ENCODE assay signal across 9 mouse cellular contexts in the genomic region with DNA sequence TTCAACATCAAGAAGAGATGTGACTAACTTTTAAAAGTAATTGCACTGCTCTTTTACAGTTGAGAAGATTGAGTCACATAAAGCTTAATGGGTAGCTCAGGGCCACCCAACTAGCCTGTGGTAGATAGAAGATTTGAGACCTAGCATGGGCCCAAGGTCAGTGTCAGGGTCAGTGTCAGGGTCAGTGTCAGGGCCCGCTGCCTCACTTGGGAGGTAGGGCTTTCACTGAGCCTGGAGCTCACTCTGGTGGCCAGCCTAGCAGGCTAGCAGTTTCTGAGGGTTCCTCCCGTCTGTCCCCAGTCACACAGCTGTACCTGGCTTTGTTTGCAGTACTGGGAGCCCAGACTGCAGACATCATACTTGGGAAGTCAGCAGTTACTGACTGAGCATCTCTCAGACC. TPM values are rescaled to one million over a fixed set of nuclear protein-coding genes. Genes with fewer than 3 reads are reported as not detected.
DNase-seq lines count a peak whose midpoint lies in the region; ATAC-seq lines count a peak whose summit lies in the region.
"Had no signal": no experiment of that assay in that cellular context is flagged by ENCODE, and none has a peak within 500 bp of the region (broad histone marks: within the 10 kb centered on the region; RNA-seq: fewer than 3 reads in every experiment).

No protein-coding gene starts in this region.

- H3K27ac ChIP-seq in heart, embryonic 13.5 days (replicated peaks), result peak overlapping the region; percentile 84
- H3K27ac ChIP-seq in neural tube, embryonic 14.5 days (ENCODE audit: low read depth, low read length), result 0 out of 2 replicates have a peak overlapping the region, but pooled peaks have one; percentile 16
- no peak overlapping the region for H3K27ac ChIP-seq in neural tube, embryonic 15.5 days (replicated peaks)
- peak overlapping the region; percentile 94 for H3K27ac ChIP-seq in heart, embryonic 16.5 days (ENCODE audit: low read length)
- no peak overlapping the region for H3K27ac ChIP-seq in stomach, embryonic 15.5 days

- H3K9ac ChIP-seq in heart, embryonic 13.5 days, result no peak overlapping the region
- H3K9ac ChIP-seq in neural tube, embryonic 14.5 days (replicated peaks; ENCODE audit: low read depth, low read length), result no peak overlapping the region
- no peak overlapping the region for H3K9ac ChIP-seq in neural tube, embryonic 15.5 days (replicated peaks)
- peak overlapping the region; percentile 56 for H3K9ac ChIP-seq in heart, embryonic 16.5 days (ENCODE audit: low read length)
- no peak overlapping the region for H3K9ac ChIP-seq in stomach, embryonic 15.5 days

- no peak for ATAC-seq in heart, embryonic 13.5 days (ENCODE audit: extremely low read depth, insufficient number of reproducible peaks, low FRiP score, low TSS enrichment)
- ATAC-seq in neural tube, embryonic 14.5 days (ENCODE audit: low read depth), result no peak
- no peak for ATAC-seq in neural tube, embryonic 15.5 days (ENCODE audit: low FRiP score)
- ATAC-seq in heart, embryonic 16.5 days (replicated peaks; ENCODE audit: extremely low read depth, insufficient read depth, low FRiP score), result peak; percentile 70
- ATAC-seq in stomach, embryonic 15.5 days (ENCODE audit: insufficient read depth, low FRiP score, low read depth), result 0 out of 2 replicates have a peak, but pooled peaks have one; percentile 15
- no peak for ATAC-seq in megakaryocyte progenitor cell, adult 5-6 weeks (replicated peaks; ENCODE audit: poor library complexity)

- H3K4me3 ChIP-seq in heart, embryonic 13.5 days, result no peak overlapping the region
- H3K4me3 ChIP-seq in neural tube, embryonic 14.5 days (ENCODE audit: low read depth, low read length), result no peak overlapping the region
- no peak overlapping the region for H3K4me3 ChIP-seq in neural tube, embryonic 15.5 days (replicated peaks)
- no peak overlapping the region for H3K4me3 ChIP-seq in heart, embryonic 16.5 days (ENCODE audit: low read length)
- no peak overlapping the region for H3K4me3 ChIP-seq in stomach, embryonic 15.5 days (replicated peaks)

- 43% methylated on average over 2 of the region's 2 CpGs for WGBS in heart, embryonic 13.5 days
- WGBS in neural tube, embryonic 14.5 days, result 28% methylated on average over 2 of the region's 2 CpGs
- 47% methylated on average over 2 of the region's 2 CpGs for WGBS in neural tube, embryonic 15.5 days
- 43% methylated on average over 2 of the region's 2 CpGs for WGBS in heart, embryonic 16.5 days
- WGBS in stomach, embryonic 15.5 days, result 37% methylated on average over 2 of the region's 2 CpGs

- no peaks in the 10 kb centered on the region for H3K9me3 ChIP-seq in heart, embryonic 13.5 days
- no peaks in the 10 kb centered on the region for H3K9me3 ChIP-seq in neural tube, embryonic 14.5 days (ENCODE audit: control insufficient read depth, low read length)
- no peaks in the 10 kb centered on the region for H3K9me3 ChIP-seq in neural tube, embryonic 15.5 days (replicated peaks)
- no peaks in the 10 kb centered on the region for H3K9me3 ChIP-seq in heart, embryonic 16.5 days (replicated peaks; ENCODE audit: control insufficient read depth, low read length)
- H3K9me3 ChIP-seq in stomach, embryonic 15.5 days, result no peaks in the 10 kb centered on the region

- H3K4me2 ChIP-seq in heart, embryonic 13.5 days, result no peak overlapping the region
- no peak overlapping the region for H3K4me2 ChIP-seq in neural tube, embryonic 14.5 days (ENCODE audit: low read depth, low read length)
- H3K4me2 ChIP-seq in neural tube, embryonic 15.5 days, result no peak overlapping the region
- no peak overlapping the region for H3K4me2 ChIP-seq in heart, embryonic 16.5 days (ENCODE audit: low read depth, low read length)
- no peak overlapping the region for H3K4me2 ChIP-seq in stomach, embryonic 15.5 days

- H3K36me3 ChIP-seq in heart, embryonic 13.5 days, result no peaks in the 10 kb centered on the region
- no peaks in the 10 kb centered on the region for H3K36me3 ChIP-seq in neural tube, embryonic 14.5 days (ENCODE audit: control insufficient read depth, insufficient read depth, low read length)
- H3K36me3 ChIP-seq in neural tube, embryonic 15.5 days, result no peaks in the 10 kb centered on the region
- no peaks in the 10 kb centered on the region for H3K36me3 ChIP-seq in heart, embryonic 16.5 days (ENCODE audit: control insufficient read depth, insufficient read depth)
- no peaks in the 10 kb centered on the region for H3K36me3 ChIP-seq in stomach, embryonic 15.5 days

- H3K4me1 ChIP-seq in heart, embryonic 13.5 days, result peaks cover 66% of the 10 kb centered on the region
- 0 out of 2 replicates have a peak, but pooled peaks cover 4% of the 10 kb centered on the region for H3K4me1 ChIP-seq in neural tube, embryonic 14.5 days (ENCODE audit: control insufficient read depth, insufficient read depth, low read length)
- peaks cover 4% of the 10 kb centered on the region; the same call in 1 of the 2 replicates for H3K4me1 ChIP-seq in neural tube, embryonic 15.5 days
- peaks cover 32% of the 10 kb centered on the region for H3K4me1 ChIP-seq in heart, embryonic 16.5 days (ENCODE audit: control insufficient read depth, insufficient read depth, low read length)
- peaks cover 6% of the 10 kb centered on the region; the same call in 1 of the 2 replicates for H3K4me1 ChIP-seq in stomach, embryonic 15.5 days

- no peak for DNase-seq in heart, adult 18-20 months
- no peak for DNase-seq in gastrocnemius, adult 8-10 months (ENCODE audit: low spot score in 2 of 2)
- DNase-seq: cerebellum, postnatal 25 days had no signal

- no peaks in the 10 kb centered on the region for H3K27me3 ChIP-seq in heart, embryonic 13.5 days (replicated peaks)
- no peaks in the 10 kb centered on the region for H3K27me3 ChIP-seq in neural tube, embryonic 14.5 days (ENCODE audit: control insufficient read depth, insufficient read depth, low read length)
- no peaks in the 10 kb centered on the region for H3K27me3 ChIP-seq in neural tube, embryonic 15.5 days (replicated peaks)
- no peaks in the 10 kb centered on the region for H3K27me3 ChIP-seq in heart, embryonic 16.5 days (ENCODE audit: control insufficient read depth, insufficient read depth, low read length)
- H3K27me3 ChIP-seq in stomach, embryonic 15.5 days (replicated peaks), result no peaks in the 10 kb centered on the region

RNA-seq across cellular contexts. Expression of gene Cyth3, which starts 47.1 kb away (rescaled TPM):
- polyA plus RNA-seq in heart, embryonic 13.5 days (2015; fragmentation: Nextera tagmentation; extraction: Ambion mirVana), result 36.8 and 41.4 TPM in 2 replicates
- 10 to 100 TPM; 33.5 to 39.6 TPM for total RNA-seq in heart, adult 18-20 months (2021)
- polyA plus RNA-seq in neural tube, embryonic 14.5 days (2014; fragmentation: Nextera tagmentation; extraction: Ambion mirVana), result 35.3 and 42.6 TPM in 2 replicates
- 42.2 and 43.2 TPM in 2 replicates for polyA plus RNA-seq in neural tube, embryonic 15.5 days (2015; fragmentation: Nextera tagmentation; extraction: Ambion mirVana)
- polyA plus RNA-seq in heart, embryonic 16.5 days (2015; fragmentation: Nextera tagmentation; extraction: Ambion mirVana), result 59.2 and 59.4 TPM in 2 replicates
- polyA plus RNA-seq in stomach, embryonic 15.5 days (2015; fragmentation: Nextera tagmentation; extraction: Ambion mirVana), result 49.8 and 53.9 TPM in 2 replicates
- 10.4 and 15.7 TPM in 2 replicates for total RNA-seq in megakaryocyte progenitor cell, adult 5-6 weeks (2015)
- total RNA-seq in megakaryocyte progenitor cell, adult 5-6 weeks (2017), result 8.8 and 17.4 TPM in 2 replicates
- 10 to 100 TPM in 1 of 4 experiments, 1 to 10 TPM in 3; 5.8 to 10.3 (median 9.2) TPM for total RNA-seq in gastrocnemius, adult 8-10 months (2022)

Comparison
In these comparisons a context has a peak if more than half of its experiments do, and no peak if none do; other contexts are left out.
1. ATAC-seq: peak in heart, embryonic 16.5 days (single experiment) and stomach, embryonic 15.5 days (single experiment); none in heart, embryonic 13.5 days (single experiment), neural tube, embryonic 14.5 days (single experiment), neural tube, embryonic 15.5 days (single experiment) and megakaryocyte progenitor cell, adult 5-6 weeks (single experiment).
2. H3K27ac ChIP-seq: peak in heart, embryonic 13.5 days (single experiment), neural tube, embryonic 14.5 days (single experiment) and heart, embryonic 16.5 days (single experiment); none in neural tube, embryonic 15.5 days (single experiment) and stomach, embryonic 15.5 days (single experiment).